ENCODE assay signal across 30 mouse cellular contexts in the genomic region with DNA sequence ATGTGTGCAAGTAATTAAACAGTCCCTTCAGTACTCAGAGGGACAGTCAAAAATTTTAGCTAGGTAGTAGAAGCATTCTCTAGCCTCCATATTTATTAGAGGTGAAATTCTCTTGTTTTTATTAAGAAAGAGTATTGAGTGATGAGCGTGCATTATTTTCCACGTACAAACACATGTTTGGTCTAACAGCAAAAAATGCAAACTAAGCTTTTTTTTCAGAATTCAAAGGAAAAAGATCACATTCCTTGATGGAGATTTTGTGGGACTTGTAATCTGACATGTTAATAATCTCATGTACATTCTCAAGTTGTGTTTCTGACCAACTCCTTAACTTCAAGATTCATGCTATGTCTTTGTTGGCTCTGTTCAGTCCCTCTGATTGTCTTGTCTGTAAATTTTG.
"Had no signal": no experiment of that assay in that cellular context is flagged by ENCODE, and none has a peak within 500 bp of the region (broad histone marks: within the 10 kb centered on the region; RNA-seq: fewer than 3 reads in every experiment).

No protein-coding gene starts in this region.

- H3K9me3 ChIP-seq: heart, embryonic 12.5 days; heart, embryonic 13.5 days; heart, embryonic 15.5 days; hindbrain, embryonic 10.5 days; hindbrain, embryonic 12.5 days; hindbrain, embryonic 13.5 days; hindbrain, embryonic 15.5 days; intestine, embryonic 15.5 days; kidney, embryonic 15.5 days had no signal

- H3K27me3 ChIP-seq: heart, embryonic 12.5 days; heart, embryonic 13.5 days; heart, embryonic 15.5 days; hindbrain, embryonic 12.5 days; hindbrain, embryonic 13.5 days; hindbrain, embryonic 15.5 days; intestine, embryonic 15.5 days; kidney, embryonic 15.5 days had no signal

- H3K27ac ChIP-seq: heart, embryonic 13.5 days; heart, embryonic 15.5 days; hindbrain, embryonic 10.5 days; hindbrain, embryonic 12.5 days; hindbrain, embryonic 13.5 days; hindbrain, embryonic 14.5 days; hindbrain, embryonic 15.5 days; hindbrain, postnatal 0 days; intestine, embryonic 15.5 days; kidney, embryonic 15.5 days; kidney, postnatal 0 days; layer of hippocampus, adult 2 months; left cerebral cortex, adult 2 months had no signal

- H3K4me2 ChIP-seq: heart, embryonic 11.5 days; heart, embryonic 12.5 days; heart, embryonic 13.5 days; heart, embryonic 15.5 days; hindbrain, embryonic 12.5 days; hindbrain, embryonic 13.5 days; hindbrain, embryonic 14.5 days; hindbrain, embryonic 15.5 days; intestine, embryonic 15.5 days; kidney, embryonic 15.5 days had no signal

- H3K36me3 ChIP-seq: heart, embryonic 12.5 days; heart, embryonic 13.5 days; heart, embryonic 15.5 days; hindbrain, embryonic 10.5 days; hindbrain, embryonic 12.5 days; hindbrain, embryonic 13.5 days; hindbrain, embryonic 15.5 days; intestine, embryonic 15.5 days; kidney, embryonic 15.5 days had no signal

- H3K4me1 ChIP-seq: heart, embryonic 12.5 days; heart, embryonic 13.5 days; heart, embryonic 15.5 days; hindbrain, embryonic 10.5 days; hindbrain, embryonic 12.5 days; hindbrain, embryonic 13.5 days; hindbrain, embryonic 15.5 days; intestine, embryonic 15.5 days; kidney, embryonic 15.5 days had no signal

- DNase-seq: heart, postnatal 10 days; heart, postnatal 36 days; heart, postnatal 4 days; kidney, adult 11 months; kidney, adult 18-20 months; kidney, adult 2 months; kidney, adult 8-10 months; kidney, adult 9 months; kidney, postnatal 10 days; kidney, postnatal 14 days; kidney, postnatal 25 days; kidney, postnatal 36 days; kidney, postnatal 4 days; layer of hippocampus, adult 9-11 months; layer of hippocampus, postnatal 36 days had no signal

- H3K9ac ChIP-seq: heart, embryonic 12.5 days; heart, embryonic 13.5 days; heart, embryonic 15.5 days; hindbrain, embryonic 12.5 days; hindbrain, embryonic 13.5 days; hindbrain, embryonic 14.5 days; hindbrain, embryonic 15.5 days; intestine, embryonic 15.5 days; kidney, embryonic 15.5 days had no signal

- H3K4me3 ChIP-seq: heart, embryonic 12.5 days; heart, embryonic 13.5 days; heart, embryonic 15.5 days; hindbrain, embryonic 10.5 days; hindbrain, embryonic 12.5 days; hindbrain, embryonic 13.5 days; hindbrain, embryonic 15.5 days; intestine, embryonic 15.5 days; kidney, embryonic 15.5 days; layer of hippocampus, adult 2 months; left cerebral cortex, adult 2 months had no signal
